Mouse (Mus musculus): ENCODE measurements around the gene Zfp449.

DNA sequence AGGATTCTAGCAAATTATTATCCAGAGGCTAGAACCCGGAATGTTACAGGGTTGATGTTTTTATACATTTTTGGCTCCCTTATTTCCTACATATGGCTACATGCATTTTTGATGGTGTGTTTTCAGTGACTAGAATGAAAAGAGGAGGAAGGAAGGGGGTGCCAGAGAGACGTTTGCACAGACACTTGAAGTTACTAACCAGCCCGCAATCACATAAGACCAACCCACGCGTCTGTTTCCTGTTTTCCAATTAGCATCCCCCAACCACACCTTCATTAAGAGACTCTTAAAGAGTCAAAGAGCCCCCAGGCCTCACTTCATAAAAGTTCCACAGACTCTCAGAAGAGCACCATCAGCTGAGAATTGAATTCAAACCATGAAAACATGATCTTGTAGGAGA is 59.9 kb downstream of the Zfp449 start:
- TF ChIP-seq TAL1 (IDR thresholded peaks at IDR 0.05; ENCODE audit: low read length), result no peak
- no peak for TF ChIP-seq GATA1 (IDR thresholded peaks at IDR 0.05; ENCODE audit: low read length)

Data from erythroblast, embryonic 14.5 days (primary cell).